Mouse (Mus musculus): ENCODE data around the gene Rmdn3. TPM values are rescaled to one million over a fixed set of nuclear protein-coding genes. Genes with fewer than 3 reads are reported as not detected.

Gene Rmdn3
- polyA plus RNA-seq, 1 experiment from 2014 or later: 52.1 TPM

DNA sequence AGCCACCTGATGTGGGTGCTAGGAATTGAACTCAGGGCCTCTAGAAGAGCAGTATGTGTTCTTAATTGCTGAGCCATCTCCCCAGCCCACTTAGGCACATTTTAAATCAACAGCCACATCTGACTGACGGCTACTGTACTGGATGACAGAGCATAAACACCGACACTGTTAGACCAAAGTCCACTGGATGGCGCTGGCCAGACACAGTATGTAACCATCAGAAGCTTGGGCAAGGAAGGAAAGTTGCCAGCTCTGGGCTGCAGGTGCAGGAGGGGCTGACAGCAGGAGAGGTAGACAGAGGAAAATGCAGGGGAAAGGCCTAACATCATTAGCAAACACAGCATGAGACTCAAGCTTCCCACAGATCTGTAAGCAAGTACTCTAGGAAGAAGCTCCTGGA is 19.9 kb upstream of the Rmdn3 start:
- WGBS: 59% methylated on average over 3 of the region's 3 CpGs
- Histone ChIP-seq H3K27me3 (ENCODE audit: low read depth, poor library complexity, severe bottlenecking) (no peaks in the 10 kb centered on the region), H3K4me3 (no peak overlapping the region), H3K4me1 (peaks cover 39% of the 10 kb centered on the region), H3K27ac (no peak overlapping the region), H3K36me3 (peaks cover 43% of the 10 kb centered on the region), H3K9me3 (replicated peaks) (no peaks in the 10 kb centered on the region)
- DNase-seq (ENCODE audit: low spot score): no peak

DNA sequence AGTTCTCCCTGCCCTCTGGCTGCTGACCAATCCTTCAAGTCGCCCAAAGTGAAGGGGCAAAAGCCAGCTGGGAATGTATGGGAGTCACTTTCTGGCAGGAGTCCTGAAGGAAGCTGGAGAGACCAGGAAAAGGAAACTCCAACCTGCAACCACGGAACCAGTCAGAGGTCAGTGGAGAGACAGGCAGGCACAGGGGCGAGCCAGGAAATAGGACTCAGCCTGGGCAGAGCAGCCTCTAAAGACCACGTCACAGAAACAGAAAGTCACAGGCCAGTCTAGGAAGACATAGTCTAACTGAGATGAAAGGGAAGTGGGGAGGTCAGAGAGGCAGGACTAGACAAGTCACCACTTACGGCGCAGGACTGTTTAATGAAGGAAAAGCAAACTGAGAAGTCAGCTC is 18.8 kb upstream of the Rmdn3 start:
- peaks cover 39% of the 10 kb centered on the region for H3K36me3 ChIP-seq
- WGBS: 67% methylated on average over 6 of the region's 6 CpGs

DNA sequence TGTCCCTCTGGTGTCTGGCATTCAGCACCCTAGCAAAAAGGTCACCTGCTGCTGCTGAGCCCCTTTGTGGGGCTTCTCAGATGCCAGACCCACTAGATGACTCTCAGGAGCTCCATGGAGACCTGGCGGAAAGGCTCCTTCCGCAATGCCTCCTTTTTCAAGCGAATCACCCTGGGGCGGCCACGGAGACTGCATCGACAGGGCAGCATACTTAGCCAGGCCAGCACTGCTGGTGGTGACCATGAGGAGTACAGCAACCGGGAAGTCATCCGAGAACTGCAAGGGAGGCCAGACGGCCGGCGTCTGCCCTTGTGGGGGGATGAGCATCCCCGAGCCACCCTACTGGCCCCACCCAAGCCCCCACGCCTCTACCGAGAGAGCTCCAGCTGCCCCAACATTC is 18.0 kb upstream of the Rmdn3 start:
- Histone ChIP-seq H3K4me1 (peaks cover 45% of the 10 kb centered on the region), H3K9me3 (replicated peaks) (no peaks in the 10 kb centered on the region), H3K27me3 (ENCODE audit: low read depth, poor library complexity, severe bottlenecking) (peaks cover 3% of the 10 kb centered on the region; the same call in 1 of the 2 replicates), H3K4me3 (no peak overlapping the region), H3K27ac (peak overlapping the region; percentile 9; the same call in 1 of the 2 replicates), H3K36me3 (peaks cover 31% of the 10 kb centered on the region)
- DNase-seq (ENCODE audit: low spot score): no peak
- 65% methylated on average over 14 of the region's 14 CpGs for WGBS

More for the DNA sequence above, 18.8 kb upstream of the Rmdn3 start:
- H3K4me3 ChIP-seq: no peak overlapping the region
- no peak for DNase-seq (ENCODE audit: low spot score)
- 0 out of 2 replicates have a peak overlapping the region, but pooled peaks have one; percentile 9 for H3K27ac ChIP-seq
- no peaks in the 10 kb centered on the region for H3K9me3 ChIP-seq (replicated peaks)
- H3K4me1 ChIP-seq: peaks cover 43% of the 10 kb centered on the region
- H3K27me3 ChIP-seq (ENCODE audit: low read depth, poor library complexity, severe bottlenecking): no peaks in the 10 kb centered on the region

DNA sequence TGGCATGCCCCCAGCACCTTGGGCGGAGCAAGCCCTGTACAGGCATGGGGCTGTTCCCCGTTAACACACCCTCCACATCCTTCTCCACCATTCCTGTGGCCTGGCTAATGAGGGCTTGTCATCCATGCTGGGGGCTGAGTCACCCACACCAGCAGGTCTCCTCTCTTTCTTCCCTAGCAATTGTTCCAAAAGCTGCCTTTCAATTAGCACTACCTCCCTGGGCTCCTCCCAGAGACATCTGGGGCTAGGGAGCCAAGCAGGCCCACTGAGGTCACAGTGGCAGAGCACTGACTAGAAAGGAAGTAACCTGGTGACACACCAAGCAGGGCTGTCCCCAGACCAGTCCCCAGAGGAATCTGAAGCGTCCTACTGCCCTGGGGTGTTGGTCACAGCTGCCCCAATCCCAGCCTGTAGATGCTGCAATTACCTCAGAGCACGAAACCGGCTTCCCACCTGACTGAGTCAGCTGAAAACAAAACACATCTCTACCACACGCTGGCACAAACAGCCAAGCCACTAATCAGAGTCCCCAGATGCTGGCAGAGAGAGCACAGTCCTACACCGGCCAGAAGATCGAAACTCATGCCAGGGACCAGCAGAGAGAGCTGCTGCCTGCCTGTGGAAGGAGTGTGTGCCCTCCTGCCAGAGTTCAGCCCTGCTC is 17.3 kb upstream of the Rmdn3 start, which contains the start of gene Gm14137:
TSS of gene Gm14137 (plus strand) at position 519 of the 661 bp plus-strand sequence.
- no peaks in the 10 kb centered on the region for H3K9me3 ChIP-seq (replicated peaks)
- H3K36me3 ChIP-seq: peaks cover 24% of the 10 kb centered on the region
- H3K4me1 ChIP-seq: peaks cover 46% of the 10 kb centered on the region
- 48% methylated on average over 8 of the region's 8 CpGs for WGBS
- peaks cover 10% of the 10 kb centered on the region; the same call in 1 of the 2 replicates for H3K27me3 ChIP-seq (ENCODE audit: low read depth, poor library complexity, severe bottlenecking)
- peak within 1 kb of the TSS; percentile 9 for H3K27ac ChIP-seq
- no peak for DNase-seq (ENCODE audit: low spot score)
- peak within 1 kb of the TSS; percentile 8; the same call in 1 of the 2 replicates for H3K4me3 ChIP-seq

DNA sequence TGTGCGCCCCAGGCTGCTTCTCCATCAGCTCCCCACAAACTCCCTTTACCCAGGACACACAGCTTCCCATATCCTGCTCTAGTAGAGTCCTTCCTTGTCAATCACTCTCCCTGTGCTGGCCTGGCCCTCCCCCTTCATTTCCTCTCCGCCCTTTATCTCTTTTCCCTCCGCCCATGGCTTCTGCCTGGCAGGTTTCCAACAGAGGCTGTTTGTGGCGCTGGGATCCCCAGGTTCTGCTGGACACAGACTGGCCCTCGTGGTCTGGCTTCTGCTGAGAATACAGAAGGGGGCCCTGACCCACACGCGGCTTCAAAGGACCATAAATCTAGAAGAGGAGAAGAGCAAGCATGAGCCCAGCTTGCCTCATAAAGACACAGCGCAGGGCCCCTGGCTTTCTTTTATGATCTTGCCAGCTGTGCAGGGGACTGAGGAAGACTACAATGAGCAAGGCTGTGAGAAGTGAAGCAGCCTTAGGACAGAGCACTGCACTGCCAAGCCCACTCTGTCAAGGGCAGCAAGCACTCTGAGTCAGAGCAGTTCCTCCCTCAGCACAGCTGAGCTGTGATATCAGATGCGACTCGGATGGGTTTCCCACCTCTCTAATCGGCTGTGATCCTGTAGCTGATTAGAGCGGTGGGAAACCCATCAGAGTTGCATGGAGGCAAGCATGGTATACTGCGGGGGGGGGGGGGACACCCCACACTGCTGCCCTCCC is 16.2 kb upstream of the Rmdn3 start:
- peaks cover 48% of the 10 kb centered on the region for H3K4me1 ChIP-seq
- 18% methylated on average over 13 of the region's 13 CpGs for WGBS
- H3K27ac ChIP-seq: peak overlapping the region; percentile 62
- no peaks in the 10 kb centered on the region for H3K9me3 ChIP-seq (replicated peaks)
- peaks cover 16% of the 10 kb centered on the region for H3K36me3 ChIP-seq
- no peak for DNase-seq (ENCODE audit: low spot score)
- peak overlapping the region; percentile 8; the same call in 1 of the 2 replicates for H3K4me3 ChIP-seq
- H3K27me3 ChIP-seq (ENCODE audit: low read depth, poor library complexity, severe bottlenecking): peaks cover 21% of the 10 kb centered on the region

DNA sequence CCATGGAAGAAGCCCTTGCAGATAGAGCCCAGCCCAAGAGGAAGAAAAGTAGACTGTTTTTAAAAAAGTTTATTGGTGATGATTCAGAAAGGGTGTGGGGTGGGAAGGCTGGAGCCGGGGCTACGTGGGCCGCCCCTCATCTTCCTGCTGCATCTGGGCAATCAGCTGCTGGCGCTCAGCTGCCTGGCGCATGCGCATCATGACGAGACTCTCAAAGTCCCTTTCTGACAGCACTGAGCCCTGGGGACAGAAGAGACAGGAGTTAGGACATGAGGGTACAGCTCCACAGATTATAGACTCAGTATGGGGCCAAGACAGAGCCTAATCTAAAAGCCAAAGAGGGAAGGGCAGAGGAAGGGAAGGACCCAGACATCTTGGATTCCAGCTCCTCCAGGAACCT is 15.6 kb upstream of the Rmdn3 start:
- peaks cover 11% of the 10 kb centered on the region for H3K36me3 ChIP-seq
- peaks cover 54% of the 10 kb centered on the region for H3K4me1 ChIP-seq
- DNase-seq (ENCODE audit: low spot score): no peak
- WGBS: 86% methylated on average over 7 of the region's 7 CpGs
- H3K9me3 ChIP-seq (replicated peaks): no peaks in the 10 kb centered on the region
- H3K27me3 ChIP-seq (ENCODE audit: low read depth, poor library complexity, severe bottlenecking): peaks cover 26% of the 10 kb centered on the region
- H3K4me3 ChIP-seq: no peak overlapping the region
- H3K27ac ChIP-seq: no peak overlapping the region

DNA sequence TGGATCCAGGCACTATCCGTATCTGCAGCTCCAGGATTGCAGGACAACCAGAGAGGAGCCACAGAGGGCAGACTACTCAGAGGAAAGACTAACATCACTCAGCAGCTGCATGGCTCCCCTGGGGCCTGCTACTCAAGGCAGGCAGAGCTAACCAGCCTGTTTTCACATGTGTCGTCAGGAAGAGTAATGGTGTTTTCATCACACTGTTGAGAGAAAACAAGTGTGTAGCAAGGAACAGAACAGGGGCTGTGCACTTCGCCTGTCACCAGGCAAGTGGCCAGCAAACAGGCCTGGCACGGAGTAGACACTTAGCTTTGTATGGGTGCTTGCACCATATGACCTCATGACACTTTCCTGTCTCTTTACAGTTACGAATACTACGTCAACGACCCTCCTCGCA is 14.7 kb upstream of the Rmdn3 start:
- no peak overlapping the region for H3K4me3 ChIP-seq
- 62% methylated on average over 8 of the region's 8 CpGs for WGBS
- no peak overlapping the region for H3K27ac ChIP-seq
- peaks cover 63% of the 10 kb centered on the region for H3K4me1 ChIP-seq
- peaks cover 8% of the 10 kb centered on the region; the same call in 1 of the 2 replicates for H3K36me3 ChIP-seq
- peaks cover 35% of the 10 kb centered on the region for H3K27me3 ChIP-seq (ENCODE audit: low read depth, poor library complexity, severe bottlenecking)
- no peak for DNase-seq (ENCODE audit: low spot score)
- H3K9me3 ChIP-seq (replicated peaks): no peaks in the 10 kb centered on the region

DNA sequence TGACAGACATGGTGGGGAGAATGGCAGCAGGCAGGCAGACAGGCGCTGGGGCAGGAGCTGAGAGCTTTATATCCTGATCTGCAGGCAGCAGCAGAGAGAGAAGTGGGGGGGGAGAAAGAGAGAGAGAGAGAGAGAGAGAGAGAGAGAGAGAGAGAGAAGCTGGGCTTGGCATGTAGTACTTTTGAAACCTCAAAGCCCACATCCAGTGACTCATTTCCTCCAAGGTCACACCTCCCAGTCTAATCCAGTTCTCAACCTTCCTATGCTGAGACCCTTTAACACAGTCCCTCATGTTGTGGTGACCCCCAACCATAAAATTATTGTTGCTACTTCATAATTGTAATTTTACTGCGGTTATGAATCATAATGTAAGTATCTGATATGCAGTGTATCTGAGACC is 13.4 kb upstream of the Rmdn3 start:
- Histone ChIP-seq H3K4me1 (peaks cover 60% of the 10 kb centered on the region), H3K27me3 (ENCODE audit: low read depth, poor library complexity, severe bottlenecking) (peaks cover 48% of the 10 kb centered on the region), H3K9me3 (replicated peaks) (no peaks in the 10 kb centered on the region), H3K27ac (no peak overlapping the region), H3K36me3 (peaks cover 3% of the 10 kb centered on the region; the same call in 1 of the 2 replicates), H3K4me3 (no peak overlapping the region)
- 74% methylated on average over 2 of the region's 2 CpGs for WGBS
- no peak for DNase-seq (ENCODE audit: low spot score)

DNA sequence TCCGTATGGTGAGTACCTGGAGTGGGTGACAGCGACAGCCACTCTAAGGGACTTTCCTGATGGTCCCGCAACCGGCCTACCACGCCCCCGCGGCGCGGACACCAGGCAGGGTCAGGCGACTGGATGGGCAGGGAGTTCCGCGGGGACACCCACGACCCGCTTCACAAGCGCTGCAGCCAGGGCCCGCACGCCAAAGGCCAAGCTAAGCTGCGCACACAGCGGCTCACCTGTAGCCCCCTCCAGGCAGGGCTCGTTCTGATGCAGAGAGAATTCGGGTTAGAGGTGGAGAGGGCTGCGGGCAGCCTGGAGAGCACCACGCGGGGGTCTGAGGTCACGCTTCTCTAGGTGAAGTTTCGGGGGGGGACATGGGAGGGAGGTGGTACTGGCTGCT is 11.0 kb upstream of the Rmdn3 start:
- H3K4me1 ChIP-seq: peaks cover 36% of the 10 kb centered on the region
- no peak for DNase-seq (ENCODE audit: low spot score)
- peak overlapping the region; percentile 65 for H3K4me3 ChIP-seq
- 0 out of 2 replicates have a peak, but pooled peaks cover 3% of the 10 kb centered on the region for H3K36me3 ChIP-seq
- peak overlapping the region; percentile 54 for H3K27ac ChIP-seq
- H3K9me3 ChIP-seq (replicated peaks): no peaks in the 10 kb centered on the region
- peaks cover 65% of the 10 kb centered on the region for H3K27me3 ChIP-seq (ENCODE audit: low read depth, poor library complexity, severe bottlenecking)
- 5% methylated on average over 26 of the region's 26 CpGs for WGBS

DNA sequence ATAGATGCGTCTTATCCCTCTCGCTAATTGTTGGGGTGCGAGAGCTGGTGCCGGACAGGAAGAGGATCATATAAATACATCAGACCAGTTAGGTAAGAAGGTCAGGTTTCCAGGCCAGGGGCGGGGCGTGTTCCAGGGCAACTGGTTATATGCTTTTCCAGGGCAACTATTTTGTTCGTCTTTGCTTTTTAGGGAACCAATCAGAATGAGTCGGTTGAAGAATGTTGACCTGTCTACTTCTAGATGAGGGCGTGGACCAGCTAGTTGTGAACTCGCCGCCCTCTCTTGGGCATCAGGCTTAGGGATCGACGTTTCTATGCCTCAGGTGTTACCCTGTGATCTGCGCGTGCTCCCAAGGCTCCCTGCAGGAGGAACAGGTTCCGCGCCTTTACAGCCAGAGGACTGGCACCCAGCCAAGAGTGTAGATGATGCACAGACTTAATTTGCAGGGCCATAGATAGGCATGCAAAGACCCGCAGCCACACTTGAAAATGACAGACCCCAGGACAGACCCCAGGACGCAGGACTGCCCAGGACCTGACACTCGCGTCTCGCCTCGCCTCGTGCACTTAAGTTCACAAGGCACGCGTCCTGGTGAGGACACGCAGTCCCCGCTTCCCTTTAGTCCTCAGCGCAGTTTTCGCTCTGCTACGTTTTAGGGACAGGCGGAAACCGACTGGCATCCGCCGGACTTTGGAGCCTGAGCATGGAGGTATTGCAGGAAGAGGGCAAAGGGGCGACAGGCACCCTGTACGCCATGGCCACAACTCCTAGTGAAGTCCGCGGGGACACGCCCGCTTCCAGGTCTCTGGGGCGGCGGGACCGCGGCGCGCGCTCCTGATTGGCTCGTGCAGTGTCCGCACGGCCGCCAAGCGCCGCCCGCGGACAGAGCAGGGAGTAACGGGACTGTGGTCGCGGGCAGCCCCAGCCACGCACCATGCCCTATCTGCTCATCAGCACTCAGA is 10.3 kb upstream of the Rmdn3 start, which contains the start of gene Gchfr:
TSS of gene Gchfr (plus strand) at position 873 of the 965 bp plus-strand sequence.
- Histone ChIP-seq H3K27ac (peak within 1 kb of the TSS; percentile 54), H3K27me3 (ENCODE audit: low read depth, poor library complexity, severe bottlenecking) (peaks cover 65% of the 10 kb centered on the region), H3K36me3 (0 out of 2 replicates have a peak, but pooled peaks cover under 1% of the 10 kb centered on the region), H3K4me1 (peaks cover 30% of the 10 kb centered on the region), H3K4me3 (peak within 1 kb of the TSS; percentile 65), H3K9me3 (replicated peaks) (no peaks in the 10 kb centered on the region)
- peak; percentile 83 for DNase-seq (ENCODE audit: low spot score)
- WGBS: under 1% methylated on average over 60 of the region's 60 CpGs

DNA sequence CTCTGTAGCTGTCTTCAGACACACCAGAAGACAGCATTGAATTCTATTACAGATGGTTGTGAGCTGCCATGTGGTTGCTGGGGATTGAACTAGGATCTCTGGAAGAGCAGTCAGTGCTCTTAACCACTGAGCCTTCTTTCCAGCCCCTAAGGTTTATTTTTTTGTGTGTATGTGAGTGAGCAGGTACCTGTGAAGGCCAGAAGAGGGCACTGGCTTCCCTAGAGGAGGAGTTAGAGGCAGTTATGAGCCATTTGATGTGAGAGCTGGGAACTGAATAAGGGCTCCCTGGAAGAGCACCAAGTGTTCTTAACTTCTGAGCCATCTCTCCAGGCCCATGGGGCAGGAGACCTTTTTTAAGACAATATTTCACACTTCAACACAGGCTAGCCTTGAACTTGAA is 8.6 kb upstream of the Rmdn3 start:
- no peak overlapping the region for H3K4me3 ChIP-seq
- H3K4me1 ChIP-seq: peaks cover 21% of the 10 kb centered on the region
- no peaks in the 10 kb centered on the region for H3K36me3 ChIP-seq
- no peak for DNase-seq (ENCODE audit: low spot score)
- H3K9me3 ChIP-seq (replicated peaks): no peaks in the 10 kb centered on the region
- H3K27me3 ChIP-seq (ENCODE audit: low read depth, poor library complexity, severe bottlenecking): peaks cover 65% of the 10 kb centered on the region
- no peak overlapping the region for H3K27ac ChIP-seq

DNA sequence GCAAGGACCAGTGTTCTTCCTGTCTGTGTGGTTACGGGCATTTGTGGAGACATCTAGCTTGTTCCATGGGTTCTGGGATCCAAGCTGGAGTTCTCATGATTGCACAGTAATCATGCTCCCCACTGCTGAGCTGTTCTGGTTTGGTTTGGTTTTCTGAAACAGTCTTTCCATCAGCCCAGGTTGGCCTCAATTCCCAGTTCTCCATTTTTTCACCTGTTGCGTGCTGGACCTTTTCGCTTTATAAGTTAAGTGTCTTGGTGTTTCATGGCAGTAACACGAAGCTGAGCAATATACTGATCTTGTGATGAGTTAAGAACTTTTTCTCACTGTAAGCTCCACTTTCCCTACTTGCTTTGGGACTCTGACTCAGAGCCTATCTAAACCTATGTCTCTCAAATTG is 7.2 kb upstream of the Rmdn3 start:
- no peaks in the 10 kb centered on the region for H3K36me3 ChIP-seq
- DNase-seq (ENCODE audit: low spot score): no peak
- peaks cover 54% of the 10 kb centered on the region for H3K27me3 ChIP-seq (ENCODE audit: low read depth, poor library complexity, severe bottlenecking)
- 92% methylated on average over 4 of the region's 4 CpGs for WGBS
- H3K27ac ChIP-seq: no peak overlapping the region
- H3K9me3 ChIP-seq (replicated peaks): no peaks in the 10 kb centered on the region
- H3K4me3 ChIP-seq: no peak overlapping the region
- H3K4me1 ChIP-seq: peaks cover 19% of the 10 kb centered on the region
